Mouse (Mus musculus): ENCODE results near the gene Ugt3a1. TPM values are rescaled to one million over a fixed set of nuclear protein-coding genes. Genes with fewer than 3 reads are reported as not detected.
"Not testable (repeated sequence)": the region's sequence is repeated elsewhere in the genome, so short reads cannot be mapped to it uniquely, and the experiment has no call there.

Ugt3a1 gene
- total RNA-seq (2015) = not detected in 2 replicates
- not detected in 2 replicates for total RNA-seq (2017)

DNA sequence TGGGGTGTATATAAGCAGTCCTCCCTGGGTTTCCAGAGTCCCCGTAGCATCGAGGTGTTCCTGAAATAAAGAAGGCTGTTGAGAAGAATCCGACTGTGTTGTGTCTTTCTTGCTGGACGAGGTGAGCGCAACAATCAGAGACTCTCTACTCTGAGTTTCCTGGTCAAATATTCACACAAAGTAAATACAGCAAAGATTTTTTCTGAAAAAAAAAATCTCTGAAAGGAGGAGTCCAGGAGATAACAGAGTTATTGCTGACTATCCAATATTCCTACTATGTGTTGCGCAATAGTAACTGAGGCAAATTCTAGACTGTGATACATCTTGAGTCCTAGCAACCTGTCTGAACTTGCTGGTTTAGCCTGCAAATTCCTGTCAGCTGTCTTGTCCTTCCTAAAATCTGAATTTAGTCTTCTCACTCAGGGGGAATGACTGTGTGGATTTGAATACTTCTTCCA, at the start of gene Ugt3a1:
Gene Ugt3a1 (plus strand): TSS at position 51 of the 458 bp plus-strand sequence.
- no peak for ATAC-seq (ENCODE audit: poor library complexity, severe bottlenecking)

DNA sequence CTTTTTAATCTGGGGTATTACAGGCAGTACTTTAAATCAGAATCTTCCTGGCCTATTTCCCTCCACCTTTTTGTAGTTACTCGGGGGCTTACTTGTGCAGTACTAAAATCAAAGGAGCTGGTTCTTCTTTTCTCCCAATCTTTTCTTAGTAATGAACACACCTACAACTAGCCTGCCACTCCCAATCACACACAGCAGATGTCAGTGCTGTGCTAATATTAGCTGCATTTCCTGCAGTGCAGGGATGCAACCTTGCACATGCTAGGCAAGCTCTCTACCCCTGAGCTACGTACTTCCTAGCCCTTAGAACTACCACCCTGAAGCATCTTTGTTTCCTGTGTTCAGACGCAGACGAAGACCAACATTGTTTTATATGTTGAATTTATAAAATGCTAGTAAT, 45.8 kb upstream of the Ugt3a1 start:
- ATAC-seq (ENCODE audit: poor library complexity, severe bottlenecking) = not testable (repeated sequence)

- ATAC-seq (ENCODE audit: poor library complexity, severe bottlenecking) = no peak
Observed at GRCm38 (mm10) chr15:9246345-9246744, 30.3 kb upstream of the Ugt3a1 start.

- no peak for ATAC-seq (ENCODE audit: poor library complexity, severe bottlenecking)
Observed at GRCm38 (mm10) chr15:9252891-9253290, 23.8 kb upstream of the Ugt3a1 start.

GRCm38 (mm10) chr15:9260621-9261020, 16.1 kb upstream of the Ugt3a1 start:
- no peak for ATAC-seq (ENCODE audit: poor library complexity, severe bottlenecking)

DNA sequence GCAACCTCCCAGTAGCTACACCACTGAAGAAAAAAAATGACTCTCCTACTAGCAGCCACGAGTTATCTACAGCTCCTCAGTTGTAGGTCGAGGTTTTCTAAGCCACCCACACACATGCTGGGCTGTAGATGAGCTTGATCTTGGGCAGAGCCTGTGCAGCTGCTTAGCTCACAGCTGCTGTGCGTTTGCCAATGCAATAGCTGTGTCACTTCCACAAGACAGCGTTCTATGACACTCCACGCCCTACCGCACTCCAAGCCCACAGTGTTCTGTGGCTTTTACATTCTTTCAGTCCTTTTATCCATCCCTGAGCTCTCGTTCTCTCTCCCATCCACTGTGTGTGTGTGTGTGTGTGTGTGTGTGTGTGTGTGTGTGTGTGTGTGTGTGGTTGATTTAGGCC, 4.8 kb upstream of the Ugt3a1 start:
- no peak for ATAC-seq (ENCODE audit: poor library complexity, severe bottlenecking)

GRCm38 (mm10) chr15:9279026-9279425, 2.3 kb downstream of the Ugt3a1 start:
- ATAC-seq (ENCODE audit: poor library complexity, severe bottlenecking) = no peak

DNA sequence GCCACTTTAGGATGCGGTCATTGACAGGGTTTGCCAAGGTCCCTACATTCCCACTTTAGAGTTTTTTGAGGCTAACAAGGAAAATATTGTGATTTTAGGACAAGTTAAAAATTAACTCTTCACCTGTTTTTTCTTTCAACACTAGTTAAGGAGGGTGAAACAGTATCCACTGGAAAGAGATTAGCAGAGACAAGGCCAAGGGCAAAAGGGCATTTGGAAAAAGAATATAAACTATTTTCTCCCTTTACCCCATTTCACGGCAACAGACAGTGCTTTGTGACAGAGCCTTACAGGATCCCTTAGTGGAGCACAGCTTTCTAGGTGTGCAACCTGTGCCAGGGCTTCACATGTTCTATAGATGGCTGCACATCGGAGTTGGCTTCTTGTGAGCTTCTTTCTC, 2.9 kb downstream of the Ugt3a1 start:
- ATAC-seq (ENCODE audit: poor library complexity, severe bottlenecking) = no peak

- no peak for ATAC-seq (ENCODE audit: poor library complexity, severe bottlenecking)
Observed at GRCm38 (mm10) chr15:9283165-9283564, 6.5 kb downstream of the Ugt3a1 start.

- ATAC-seq (ENCODE audit: poor library complexity, severe bottlenecking) = no peak
Observed at GRCm38 (mm10) chr15:9289660-9290059, 13.0 kb downstream of the Ugt3a1 start.

- no peak for ATAC-seq (ENCODE audit: poor library complexity, severe bottlenecking)
Observed at GRCm38 (mm10) chr15:9305978-9306692, 29.4 kb downstream of the Ugt3a1 start.

DNA sequence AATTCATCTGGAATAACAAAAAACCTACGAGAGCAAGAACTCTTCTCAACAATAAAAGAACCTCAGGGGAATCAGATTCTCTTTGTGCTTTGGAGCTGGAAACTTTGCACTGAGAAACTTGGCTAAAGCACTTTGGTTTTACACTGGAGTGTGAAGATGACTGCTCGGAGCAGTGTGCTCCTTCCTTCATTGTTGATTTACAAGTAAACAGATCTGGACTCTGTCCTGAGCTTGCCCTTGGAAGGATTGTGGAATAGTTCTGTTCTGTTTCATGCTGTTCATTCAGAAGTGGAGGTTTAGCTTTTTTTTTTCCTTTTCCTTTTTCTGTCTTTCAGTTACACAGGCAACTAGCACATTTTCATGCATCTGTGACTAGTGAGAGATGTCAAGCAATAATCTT, 57.9 kb downstream of the Ugt3a1 start:
- ATAC-seq (ENCODE audit: poor library complexity, severe bottlenecking) = no peak

- ATAC-seq (ENCODE audit: poor library complexity, severe bottlenecking) = no peak
Observed at GRCm38 (mm10) chr15:9335341-9335740, 58.7 kb downstream of the Ugt3a1 start, which contains the start of gene Ugt3a2. Gene Ugt3a2 (plus strand): TSS chr15:9335550.

DNA sequence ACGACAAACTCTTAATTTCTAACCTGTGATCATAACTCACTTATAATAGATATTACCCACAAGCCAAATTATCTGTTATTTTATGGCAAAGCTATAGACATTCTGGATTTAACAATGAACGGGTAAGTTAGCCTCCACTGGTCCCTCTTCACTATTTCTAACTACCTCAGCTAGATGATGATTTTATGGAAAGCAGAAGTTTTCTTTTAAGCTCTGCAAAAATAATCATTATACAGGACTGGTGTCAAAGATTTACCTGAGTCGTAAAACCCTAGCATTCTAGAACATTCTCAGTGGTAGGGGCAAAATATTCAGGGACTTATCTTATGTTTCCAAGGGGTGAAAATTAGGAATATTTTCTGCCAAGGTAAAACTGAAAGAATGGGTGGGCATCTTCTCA, 59.9 kb downstream of the Ugt3a1 start:
- ATAC-seq (ENCODE audit: poor library complexity, severe bottlenecking) = no peak

DNA sequence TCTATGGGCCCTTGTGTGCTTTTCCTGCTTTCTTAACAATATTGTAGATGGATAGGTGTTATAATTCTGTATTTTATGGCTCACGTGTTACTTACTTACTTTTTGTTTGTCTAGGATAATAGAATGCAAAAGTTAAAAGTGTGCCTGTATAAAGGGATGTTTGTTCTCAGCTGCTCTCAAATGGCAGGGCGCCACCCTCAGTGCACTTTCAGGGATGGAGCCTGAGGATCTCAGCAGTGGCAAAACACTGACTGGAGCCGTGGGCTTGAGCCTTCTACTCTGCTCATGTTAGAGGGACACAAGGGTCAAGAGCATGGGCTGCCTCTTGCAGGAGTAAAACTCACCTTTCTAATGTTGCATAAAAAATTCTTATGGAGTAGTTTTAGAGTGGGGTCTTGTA, 60.3 kb downstream of the Ugt3a1 start:
- no peak for ATAC-seq (ENCODE audit: poor library complexity, severe bottlenecking)

GRCm38 (mm10) chr15:9348739-9349138, 72.1 kb downstream of the Ugt3a1 start:
- no peak for ATAC-seq (ENCODE audit: poor library complexity, severe bottlenecking)

- peak; percentile 54 for ATAC-seq (ENCODE audit: poor library complexity, severe bottlenecking)
Observed at GRCm38 (mm10) chr15:9362801-9363200, 86.1 kb downstream of the Ugt3a1 start.

Other genes starting within 250 kb of the Ugt3a1 start
- 25.7 and 32.3 TPM in 2 replicates for gene Nadk2, start 205.6 kb upstream of the Ugt3a1 start, total RNA-seq (2015)
- 30.0 and 31.3 TPM in 2 replicates for gene Nadk2, start 205.6 kb upstream of the Ugt3a1 start, total RNA-seq (2017)
- 12.9 and 17.3 TPM in 2 replicates for gene Lmbrd2, start 136.3 kb upstream of the Ugt3a1 start, total RNA-seq (2015)
- 10.0 and 11.2 TPM in 2 replicates for gene Lmbrd2, start 136.3 kb upstream of the Ugt3a1 start, total RNA-seq (2017)
- gene Skp2, start 121.5 kb upstream of the Ugt3a1 start, total RNA-seq (2015) = 17.1 and 17.5 TPM in 2 replicates
- gene Skp2, start 121.5 kb upstream of the Ugt3a1 start, total RNA-seq (2017) = 16.4 and 17.7 TPM in 2 replicates
- not detected in 2 replicates for gene Ugt3a2, start 58.7 kb downstream of the Ugt3a1 start, total RNA-seq (2015)
- gene Ugt3a2, start 58.7 kb downstream of the Ugt3a1 start, total RNA-seq (2017) = not detected in 2 replicates
- gene Capsl, start 159.1 kb downstream of the Ugt3a1 start, total RNA-seq (2015) = 0.18 and 0.45 TPM in 2 replicates
- gene Capsl, start 159.1 kb downstream of the Ugt3a1 start, total RNA-seq (2017) = 0.37 and 0.95 TPM in 2 replicates